Mouse (Mus musculus) liver, embryonic 15.5 days (tissue): ENCODE data around the gene Tex12. TPM values are rescaled to one million over a fixed set of nuclear protein-coding genes. Genes with fewer than 3 reads are reported as not detected.

Experiments used
- ATAC-seq: fragments of 200-750 bp; cut with Nextera tagmentation; 2 replicates; pipeline ENCODE4 v1.8.0; 2017; ENCODE audit warnings: moderate number of reproducible peaks, mild to moderate bottlenecking, moderate library complexity; ENCODE audit not compliant: insufficient read depth
- H3K27ac ChIP-seq: fragments of 300-500 bp; sonication (generic); replicated peaks from 2 replicates; pipeline ENCODE4 v1.5.1; 2015; ENCODE audit warnings: mild to moderate bottlenecking, inconsistent platforms
- H3K27me3 ChIP-seq: fragments of 300-500 bp; sonication (generic); 2 replicates; pipeline ENCODE4 v1.6.1; 2015; ENCODE audit warnings: mild to moderate bottlenecking, inconsistent platforms
- H3K36me3 ChIP-seq: fragments of 300-500 bp; sonication (generic); replicated peaks from 2 replicates; pipeline ENCODE4 v1.6.1; 2015; ENCODE audit warnings: moderate library complexity, mild to moderate bottlenecking, inconsistent platforms
- H3K4me1 ChIP-seq: fragments of 300-500 bp; sonication (generic); replicated peaks from 2 replicates; pipeline ENCODE4 v1.6.1; 2015; ENCODE audit warnings: inconsistent platforms
- H3K4me2 ChIP-seq: fragments of 300-500 bp; sonication (generic); 2 replicates; pipeline ENCODE4 v1.6.1; 2015; ENCODE audit warnings: moderate library complexity, mild to moderate bottlenecking, inconsistent platforms
- H3K4me3 ChIP-seq: fragments of 300-500 bp; sonication (generic); replicated peaks from 2 replicates; pipeline ENCODE4 v1.5.1; 2015; ENCODE audit warnings: mild to moderate bottlenecking, inconsistent platforms
- H3K9ac ChIP-seq: fragments of 300-500 bp; sonication (generic); 2 replicates; pipeline ENCODE4 v1.6.1; 2015; ENCODE audit warnings: moderate library complexity, mild to moderate bottlenecking, inconsistent platforms
- H3K9me3 ChIP-seq: fragments of 300-500 bp; sonication (generic); replicated peaks from 2 replicates; pipeline ENCODE4 v1.6.1; 2016; ENCODE audit warnings: inconsistent platforms
- WGBS: fragments of 180-500 bp; shearing (Covaris S2); methylation state at CpG from one replicate; pipeline ENCODE4 v1.1.7; 2015; ENCODE audit warnings: mixed read lengths; ENCODE audit not compliant: insufficient replicate concordance; 5-methylcytosine and 5-hydroxymethylcytosine counted together
- polyA plus RNA-seq: library from polyadenylated mRNA; unstranded; fragments of >200 nt; fragmentation: Nextera tagmentation; extraction: Ambion mirVana; gene quantifications from 2 replicates; pipeline ENCODE4 v1.2.1, GENCODE M21; 2015

The Tex12 gene
- polyA plus RNA-seq, 1 experiment from 2014 or later: not detected

DNA sequence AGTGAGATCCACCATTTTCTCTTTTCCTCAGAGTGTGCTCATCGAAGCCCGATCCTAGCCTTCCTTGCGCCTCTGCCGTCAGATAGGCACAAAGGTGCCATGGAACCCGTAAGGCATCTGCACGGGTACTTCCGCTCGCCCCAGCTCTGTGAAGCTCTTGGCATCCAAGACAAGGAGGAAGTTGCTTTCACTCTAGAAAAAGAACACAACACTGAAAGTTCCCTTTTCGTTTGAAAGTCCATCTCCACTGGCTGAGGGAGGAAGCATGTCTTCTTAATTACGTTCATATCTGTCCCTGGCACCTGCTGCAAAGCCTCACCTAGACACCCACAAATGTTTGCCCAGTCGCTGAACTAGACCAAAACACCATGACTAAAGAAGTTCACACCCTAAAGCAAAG lies 27.8 kb downstream of the Tex12 start:
- Histone ChIP-seq H3K4me3 (peak overlapping the region; percentile 16; the same call in 1 of the 2 replicates), H3K27ac (peak overlapping the region; percentile 0; the same call in 1 of the 2 replicates), H3K9ac (no peak overlapping the region), H3K27me3 (no peaks in the 10 kb centered on the region), H3K4me1 (peaks cover 9% of the 10 kb centered on the region; the same call in 1 of the 2 replicates), H3K9me3 (no peaks in the 10 kb centered on the region), H3K4me2 (peak overlapping the region; percentile 37), H3K36me3 (no peaks in the 10 kb centered on the region)
- 20% methylated on average over 11 of the region's 11 CpGs for WGBS
- ATAC-seq: no peak

DNA sequence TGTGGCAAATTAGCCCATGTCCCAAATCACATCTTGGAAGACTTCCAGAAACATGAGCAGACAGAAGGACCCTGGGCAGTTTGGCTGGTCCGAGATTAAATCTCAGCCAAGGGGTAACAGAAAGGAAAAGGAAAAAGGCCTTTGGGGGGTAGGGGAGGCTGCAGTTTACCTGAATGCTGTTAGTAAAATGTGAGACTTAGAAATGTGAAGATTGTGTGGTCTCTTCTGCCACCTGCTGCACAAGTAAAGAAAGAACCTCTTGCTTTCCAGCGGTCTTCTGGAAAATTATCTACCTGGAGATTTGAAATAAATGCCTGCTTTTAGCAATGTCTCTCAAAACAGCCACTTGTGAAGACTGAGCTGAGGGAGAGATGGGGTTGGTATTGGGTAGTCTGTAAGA lies 30.2 kb downstream of the Tex12 start:
- H3K9ac ChIP-seq: no peak overlapping the region
- H3K4me2 ChIP-seq: no peak overlapping the region
- WGBS: 32% methylated on average over 2 of the region's 2 CpGs
- no peak overlapping the region for H3K27ac ChIP-seq
- no peaks in the 10 kb centered on the region for H3K27me3 ChIP-seq
- H3K4me1 ChIP-seq: peaks cover 25% of the 10 kb centered on the region
- no peak overlapping the region for H3K4me3 ChIP-seq
- no peaks in the 10 kb centered on the region for H3K36me3 ChIP-seq
- H3K9me3 ChIP-seq: no peaks in the 10 kb centered on the region
- ATAC-seq: no peak

DNA sequence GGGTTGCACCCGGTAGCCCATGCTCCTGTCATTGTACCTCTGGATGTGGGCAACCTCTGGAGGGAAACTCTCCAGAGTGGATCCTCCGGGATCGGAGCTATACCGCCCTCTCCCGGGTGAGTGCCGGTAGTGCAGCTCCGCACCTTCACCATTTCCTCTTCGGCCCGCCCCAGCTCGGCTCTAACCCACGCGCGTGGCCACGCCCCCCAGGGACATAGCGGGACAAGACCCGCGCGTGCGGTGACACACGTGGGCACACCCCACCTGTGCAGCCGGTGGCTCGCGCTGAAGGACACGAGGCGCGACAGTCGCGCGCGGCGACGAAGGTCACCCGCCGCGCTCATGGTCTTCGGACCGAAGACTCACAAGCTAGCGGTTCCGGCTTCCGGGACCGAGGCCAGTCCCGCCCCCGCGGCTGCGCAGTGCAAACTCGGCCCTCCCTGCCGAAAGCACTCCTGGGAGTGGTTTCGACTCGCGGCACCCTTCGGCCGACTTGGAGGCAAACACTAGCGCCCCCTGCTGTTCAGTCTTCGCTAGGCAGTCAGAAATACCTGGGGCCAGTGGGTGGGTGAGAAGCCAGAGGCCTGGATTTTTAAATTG lies 32.7 kb downstream of the Tex12 start, which contains the start of gene Pts:
TSS of gene Pts (minus strand) at position 432 of the 600 bp plus-strand sequence.
- Histone ChIP-seq H3K4me2 (peak within 1 kb of the TSS; percentile 79), H3K4me1 (peaks cover 20% of the 10 kb centered on the region), H3K27ac (peak within 1 kb of the TSS; percentile 76), H3K27me3 (no peaks in the 10 kb centered on the region), H3K9ac (peak within 1 kb of the TSS; percentile 68), H3K4me3 (peak within 1 kb of the TSS; percentile 77), H3K36me3 (0 out of 2 replicates have a peak, but pooled peaks cover 10% of the 10 kb centered on the region), H3K9me3 (no peaks in the 10 kb centered on the region)
- under 1% methylated on average over 54 of the region's 54 CpGs for WGBS
- peak; percentile 98 for ATAC-seq

DNA sequence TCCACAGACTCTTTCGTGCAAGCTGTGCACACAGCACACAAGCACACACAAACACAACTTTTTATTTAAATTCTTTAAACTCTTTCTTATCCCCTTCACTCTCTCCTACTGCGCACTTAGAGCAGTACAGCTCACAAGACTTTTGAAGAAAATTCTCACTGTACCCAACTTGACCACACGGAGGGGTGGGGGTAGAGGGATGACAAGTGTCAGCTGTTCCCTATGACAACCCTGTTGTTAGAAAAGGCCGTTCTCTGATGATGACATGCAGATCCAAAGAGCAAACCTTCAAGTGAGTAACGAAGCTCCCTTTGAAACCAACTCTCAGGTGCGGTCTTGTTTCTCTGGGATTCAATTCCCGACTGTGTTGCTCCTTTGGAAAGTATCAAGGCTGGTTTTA lies 33.3 kb downstream of the Tex12 start:
- peak overlapping the region; percentile 68 for H3K9ac ChIP-seq
- peak overlapping the region; percentile 77 for H3K4me3 ChIP-seq
- 0 out of 2 replicates have a peak, but pooled peaks cover 10% of the 10 kb centered on the region for H3K36me3 ChIP-seq
- no peaks in the 10 kb centered on the region for H3K27me3 ChIP-seq
- WGBS: 31% methylated on average over 7 of the region's 7 CpGs
- ATAC-seq: no peak
- no peaks in the 10 kb centered on the region for H3K9me3 ChIP-seq
- H3K4me1 ChIP-seq: peaks cover 16% of the 10 kb centered on the region
- H3K4me2 ChIP-seq: peak overlapping the region; percentile 79
- no peak overlapping the region; the same call in 1 of the 2 replicates for H3K27ac ChIP-seq

DNA sequence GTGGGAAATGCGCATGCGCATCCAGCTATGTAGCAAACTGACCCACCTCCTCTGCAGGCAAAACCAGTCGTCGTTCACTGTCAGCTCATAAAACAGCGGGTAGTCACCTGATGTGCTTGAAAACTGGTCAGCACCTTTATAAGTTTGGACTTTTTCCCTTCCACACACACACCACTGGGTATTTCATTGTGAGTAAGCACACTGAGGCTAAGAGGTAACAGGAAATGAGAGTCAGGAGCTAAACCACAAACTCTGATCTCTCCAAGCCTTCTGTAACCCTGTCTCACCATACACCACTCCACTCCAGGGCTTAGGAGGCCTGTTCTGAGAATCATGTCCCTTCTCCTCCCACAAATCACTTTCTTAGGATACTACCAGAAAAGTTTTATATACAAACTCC lies 35.5 kb downstream of the Tex12 start:
- Histone ChIP-seq H3K9ac (no peak overlapping the region), H3K4me1 (peaks cover 16% of the 10 kb centered on the region), H3K4me3 (no peak overlapping the region), H3K4me2 (no peak overlapping the region), H3K36me3 (0 out of 2 replicates have a peak, but pooled peaks cover 15% of the 10 kb centered on the region), H3K9me3 (no peaks in the 10 kb centered on the region), H3K27me3 (no peaks in the 10 kb centered on the region), H3K27ac (no peak overlapping the region)
- WGBS: 65% methylated on average over 5 of the region's 5 CpGs
- ATAC-seq: no peak

DNA sequence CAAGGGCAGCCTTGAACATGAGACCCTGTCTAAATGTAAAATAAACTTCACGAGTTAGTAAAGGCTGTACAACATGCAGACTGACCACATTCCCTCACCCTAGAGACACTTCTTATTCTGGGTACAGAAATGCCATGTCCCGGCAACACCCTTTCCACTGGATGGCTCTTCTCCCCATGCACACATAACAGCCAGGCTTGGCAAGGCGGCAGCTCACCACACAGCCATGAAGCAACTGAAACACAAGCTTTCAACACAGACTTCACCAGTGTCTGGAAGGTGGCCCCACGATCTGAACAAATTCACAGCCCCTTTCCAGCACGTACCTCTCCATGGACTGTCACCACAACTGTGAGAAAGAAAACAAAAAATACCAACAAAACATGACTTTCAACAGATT lies 36.2 kb downstream of the Tex12 start:
- Histone ChIP-seq H3K27ac (no peak overlapping the region), H3K4me2 (no peak overlapping the region), H3K9me3 (no peaks in the 10 kb centered on the region), H3K9ac (no peak overlapping the region), H3K36me3 (0 out of 2 replicates have a peak, but pooled peaks cover 15% of the 10 kb centered on the region), H3K4me3 (no peak overlapping the region), H3K4me1 (peaks cover 16% of the 10 kb centered on the region), H3K27me3 (no peaks in the 10 kb centered on the region)
- no peak for ATAC-seq
- WGBS: 70% methylated on average over 5 of the region's 5 CpGs

DNA sequence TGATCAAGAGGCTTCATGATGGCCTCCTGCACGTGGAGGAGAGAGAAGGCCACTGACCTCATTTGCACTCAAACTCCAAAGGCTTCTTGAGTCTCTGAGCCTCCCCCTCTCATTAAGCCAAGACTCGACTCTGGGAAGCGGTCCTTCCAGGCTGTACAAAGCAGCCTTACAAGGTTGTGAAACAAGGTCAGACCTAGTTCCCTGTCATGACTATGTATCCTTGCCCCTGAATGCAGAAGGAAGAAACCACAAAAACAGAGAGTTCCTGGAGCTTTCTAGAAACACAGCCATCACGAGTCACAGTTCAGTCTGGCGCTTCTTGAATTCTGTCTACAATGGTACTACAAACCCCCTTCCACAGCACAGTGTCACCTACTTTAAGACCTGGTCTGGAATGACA lies 38.6 kb downstream of the Tex12 start:
- H3K4me2 ChIP-seq: no peak overlapping the region
- H3K4me1 ChIP-seq: peaks cover 11% of the 10 kb centered on the region
- H3K27me3 ChIP-seq: no peaks in the 10 kb centered on the region
- H3K36me3 ChIP-seq: 0 out of 2 replicates have a peak, but pooled peaks cover 15% of the 10 kb centered on the region
- H3K9ac ChIP-seq: no peak overlapping the region
- WGBS: 51% methylated on average over 5 of the region's 5 CpGs
- no peak overlapping the region for H3K27ac ChIP-seq
- H3K4me3 ChIP-seq: no peak overlapping the region
- H3K9me3 ChIP-seq: no peaks in the 10 kb centered on the region
- ATAC-seq: no peak

DNA sequence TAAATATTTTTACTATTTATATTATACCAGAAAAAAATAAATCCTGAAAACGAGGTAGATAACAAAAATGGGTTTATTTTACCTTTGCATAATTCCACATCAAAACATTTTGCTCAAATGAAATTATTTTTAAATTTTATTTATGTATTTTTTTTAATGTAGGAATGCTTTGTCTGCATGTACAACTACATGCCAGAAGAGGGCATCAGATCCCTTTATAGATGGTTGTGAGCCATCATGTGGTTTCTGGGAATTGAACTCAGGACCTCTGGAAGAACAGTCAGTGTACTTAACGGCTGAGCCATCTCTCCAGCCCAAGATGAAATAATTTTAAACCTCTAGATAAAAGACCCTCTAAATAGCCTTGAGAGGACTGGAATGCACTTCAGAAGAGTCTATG lies 39.6 kb downstream of the Tex12 start:
- Histone ChIP-seq H3K4me3 (no peak overlapping the region), H3K27me3 (no peaks in the 10 kb centered on the region)
- WGBS: 33% methylated on average over 2 of the region's 2 CpGs

DNA sequence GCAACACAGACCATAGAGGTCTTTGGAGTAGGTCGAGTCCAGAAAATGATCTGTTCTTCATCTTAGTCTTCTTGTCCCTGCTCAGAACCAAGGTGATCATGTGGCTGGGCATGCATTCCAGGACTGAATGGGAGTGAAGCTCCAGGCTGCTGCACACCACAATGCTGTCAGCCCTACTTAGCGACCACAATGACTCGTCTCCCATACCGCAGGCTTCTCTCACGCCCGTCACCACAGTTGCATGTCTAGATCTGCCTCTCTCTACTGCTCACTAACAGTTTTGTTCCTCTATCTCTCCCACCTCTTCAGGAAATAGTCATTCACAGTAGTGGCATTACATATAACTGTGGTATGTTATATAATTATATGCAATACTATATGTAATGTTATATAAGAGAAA lies 40.4 kb downstream of the Tex12 start:
- Histone ChIP-seq H3K4me1 (no peaks in the 10 kb centered on the region), H3K36me3 (0 out of 2 replicates have a peak, but pooled peaks cover 15% of the 10 kb centered on the region), H3K9ac (no peak overlapping the region), H3K27me3 (no peaks in the 10 kb centered on the region), H3K4me2 (no peak overlapping the region), H3K4me3 (no peak overlapping the region), H3K9me3 (no peaks in the 10 kb centered on the region), H3K27ac (no peak overlapping the region)
- no peak for ATAC-seq
- 32% methylated on average over 6 of the region's 6 CpGs for WGBS

More for the DNA sequence above, 39.6 kb downstream of the Tex12 start:
- Histone ChIP-seq H3K9me3 (no peaks in the 10 kb centered on the region), H3K4me1 (0 out of 2 replicates have a peak, but pooled peaks cover under 1% of the 10 kb centered on the region), H3K9ac (no peak overlapping the region), H3K27ac (no peak overlapping the region), H3K36me3 (0 out of 2 replicates have a peak, but pooled peaks cover 15% of the 10 kb centered on the region), H3K4me2 (no peak overlapping the region)
- ATAC-seq: no peak

DNA sequence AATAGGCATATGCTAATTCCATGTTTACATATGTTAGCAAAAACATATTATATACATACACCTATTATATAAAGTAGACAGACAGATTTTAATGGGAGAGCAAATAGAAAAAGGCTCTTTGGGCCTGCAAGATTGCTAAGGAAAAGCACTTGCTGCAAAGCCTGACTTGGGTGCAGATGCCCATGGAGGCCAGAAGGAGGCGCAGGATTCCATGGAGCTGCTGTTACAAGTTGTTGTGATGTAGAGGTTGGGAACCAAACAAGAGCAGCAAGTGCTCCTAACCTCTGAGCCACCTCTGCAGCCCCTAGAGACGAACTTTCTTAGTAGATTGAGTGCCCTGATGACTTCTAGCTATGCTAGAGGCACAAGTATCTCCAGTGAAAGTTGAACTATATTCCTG lies 42.3 kb downstream of the Tex12 start:
- H3K36me3 ChIP-seq: 0 out of 2 replicates have a peak, but pooled peaks cover 5% of the 10 kb centered on the region
- H3K27ac ChIP-seq: no peak overlapping the region
- H3K27me3 ChIP-seq: no peaks in the 10 kb centered on the region
- no peak for ATAC-seq
- no peak overlapping the region for H3K9ac ChIP-seq
- H3K4me2 ChIP-seq: no peak overlapping the region
- 14% methylated on average over 2 of the region's 2 CpGs for WGBS
- H3K4me1 ChIP-seq: no peaks in the 10 kb centered on the region
- no peak overlapping the region for H3K4me3 ChIP-seq
- H3K9me3 ChIP-seq: no peaks in the 10 kb centered on the region

DNA sequence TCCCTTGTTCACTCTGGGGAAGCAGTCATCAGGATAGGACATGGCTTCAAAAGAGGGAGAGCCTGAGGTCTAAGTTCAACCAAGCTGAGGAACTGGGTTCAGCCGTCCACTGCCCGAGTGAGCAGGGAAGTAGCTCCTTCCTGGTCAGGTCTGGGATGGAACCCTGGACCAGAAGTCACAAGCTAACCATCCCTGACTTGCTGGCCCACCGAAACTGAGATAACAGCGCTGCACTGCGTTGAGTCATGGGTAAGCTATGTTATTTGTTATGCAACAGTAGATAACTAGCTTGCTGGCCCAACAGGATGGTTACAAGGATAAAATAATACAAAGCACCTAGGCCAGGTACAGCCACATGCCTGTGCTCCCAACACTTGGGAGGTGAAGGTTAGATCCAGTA lies 45.7 kb downstream of the Tex12 start:
- 42% methylated on average over 5 of the region's 5 CpGs for WGBS
- Histone ChIP-seq H3K27ac (no peak overlapping the region), H3K4me2 (no peak overlapping the region), H3K9me3 (no peaks in the 10 kb centered on the region), H3K9ac (no peak overlapping the region), H3K4me3 (no peak overlapping the region), H3K4me1 (no peaks in the 10 kb centered on the region), H3K36me3 (no peaks in the 10 kb centered on the region), H3K27me3 (no peaks in the 10 kb centered on the region)
- ATAC-seq: no peak
